Mouse (Mus musculus) midbrain, embryonic 12.5 days (tissue): ENCODE data around the gene BC035947. TPM values are rescaled to one million over a fixed set of nuclear protein-coding genes. Genes with fewer than 3 reads are reported as not detected.

Source experiments
- polyA plus RNA-seq: library from polyadenylated mRNA; unstranded; fragments of >200 nt; fragmentation: Nextera tagmentation; extraction: Ambion mirVana; gene quantifications from 2 replicates; pipeline ENCODE4 v1.2.1, GENCODE M21; 2016

The BC035947 gene
- polyA plus RNA-seq, 1 experiment from 2014 or later: 0.34 TPM

Other genes starting within 250 kb of the BC035947 start
- gene Sgpp2, start 201.8 kb downstream of the BC035947 start, polyA plus RNA-seq: 1.6 and 2.6 TPM in 2 replicates
- 123 and 126 TPM in 2 replicates for gene Farsb, start 23.3 kb downstream of the BC035947 start, polyA plus RNA-seq
- gene Mogat1, start 1.2 kb downstream of the BC035947 start, polyA plus RNA-seq: not detected in 2 replicates
- 92.1 and 92.8 TPM in 2 replicates for gene Acsl3, start 145.7 kb upstream of the BC035947 start, polyA plus RNA-seq
- 3.6 and 3.8 TPM in 2 replicates for gene Utp14b, start 145.9 kb upstream of the BC035947 start, polyA plus RNA-seq